Mouse (Mus musculus) intestine, embryonic 15.5 days (tissue): ENCODE data around the gene Kif1bp. TPM values are rescaled to one million over a fixed set of nuclear protein-coding genes. Genes with fewer than 3 reads are reported as not detected.

Experiments
- ATAC-seq: fragments of 200-750 bp; cut with Nextera tagmentation; 2 replicates; pipeline ENCODE4 v1.8.0; 2017; ENCODE audit warnings: moderate TSS enrichment, moderate library complexity
- H3K27ac ChIP-seq: fragments of 300-500 bp; sonication (generic); 2 replicates; pipeline ENCODE4 v1.5.1; 2015; ENCODE audit warnings: mild to moderate bottlenecking, inconsistent platforms
- H3K27me3 ChIP-seq: fragments of 300-500 bp; sonication (generic); replicated peaks from 2 replicates; pipeline ENCODE4 v1.6.1; 2015; ENCODE audit warnings: inconsistent platforms
- H3K36me3 ChIP-seq: fragments of 300-500 bp; sonication (generic); 2 replicates; pipeline ENCODE4 v1.6.1; 2015; ENCODE audit warnings: inconsistent platforms
- H3K4me1 ChIP-seq: fragments of 300-500 bp; sonication (generic); replicated peaks from 2 replicates; pipeline ENCODE4 v1.6.1; 2015; ENCODE audit warnings: inconsistent platforms
- H3K4me2 ChIP-seq: fragments of 300-500 bp; sonication (generic); replicated peaks from 2 replicates; pipeline ENCODE4 v1.6.1; 2015; ENCODE audit warnings: mild to moderate bottlenecking, inconsistent platforms
- H3K4me3 ChIP-seq: fragments of 300-500 bp; sonication (generic); replicated peaks from 2 replicates; pipeline ENCODE4 v1.5.1; 2015; ENCODE audit warnings: inconsistent platforms
- H3K9ac ChIP-seq: fragments of 300-500 bp; sonication (generic); 2 replicates; pipeline ENCODE4 v1.6.1; 2015; ENCODE audit warnings: inconsistent platforms
- H3K9me3 ChIP-seq: fragments of 300-500 bp; sonication (generic); 2 replicates; pipeline ENCODE4 v1.6.1; 2016; ENCODE audit warnings: inconsistent platforms
- WGBS: fragments of 180-500 bp; shearing (Covaris S2); methylation state at CpG from one replicate; pipeline ENCODE4 v1.1.7; 2015; 5-methylcytosine and 5-hydroxymethylcytosine counted together
- polyA plus RNA-seq: library from polyadenylated mRNA; unstranded; fragments of >200 nt; fragmentation: Nextera tagmentation; extraction: Ambion mirVana; gene quantifications from 2 replicates; pipeline ENCODE4 v1.2.1, GENCODE M21; 2015

Gene Kif1bp
- polyA plus RNA-seq, 1 experiment from 2014 or later = 29.7 TPM

DNA sequence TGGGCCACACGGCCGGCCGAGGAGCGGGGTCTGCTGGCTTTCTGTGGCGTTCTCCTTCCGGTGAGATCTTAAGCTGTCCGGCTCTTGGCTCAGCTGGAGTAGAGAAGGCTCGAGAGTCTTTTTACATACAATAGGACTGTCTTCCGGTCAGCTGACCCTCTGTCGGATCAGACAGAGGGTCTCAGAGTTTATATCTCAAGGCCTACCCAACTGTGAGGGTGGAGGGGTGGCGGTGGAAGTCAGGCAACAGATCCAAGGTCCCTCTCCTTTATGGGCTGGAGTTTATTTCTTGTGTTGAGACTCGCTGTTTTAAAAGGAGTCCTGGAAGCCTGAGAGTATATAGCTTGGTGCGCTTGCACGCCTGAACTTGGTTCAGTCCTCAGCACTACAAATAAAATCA lies 50.9 kb downstream of the Kif1bp start, which contains the start of gene Srgn:
Srgn (minus strand) TSS at position 101 of the 400 bp plus-strand sequence.
- no peaks in the 10 kb centered on the region; the same call in 1 of the 2 replicates for H3K4me1 ChIP-seq
- no peak within 1 kb of the TSS for H3K27ac ChIP-seq
- no peak for ATAC-seq
- WGBS = 85% methylated on average over 14 of the region's 14 CpGs
- no peak within 1 kb of the TSS for H3K4me2 ChIP-seq
- no peaks in the 10 kb centered on the region for H3K27me3 ChIP-seq
- H3K4me3 ChIP-seq = no peak within 1 kb of the TSS
- H3K9me3 ChIP-seq = no peaks in the 10 kb centered on the region
- no peaks in the 10 kb centered on the region for H3K36me3 ChIP-seq
- H3K9ac ChIP-seq = no peak within 1 kb of the TSS

DNA sequence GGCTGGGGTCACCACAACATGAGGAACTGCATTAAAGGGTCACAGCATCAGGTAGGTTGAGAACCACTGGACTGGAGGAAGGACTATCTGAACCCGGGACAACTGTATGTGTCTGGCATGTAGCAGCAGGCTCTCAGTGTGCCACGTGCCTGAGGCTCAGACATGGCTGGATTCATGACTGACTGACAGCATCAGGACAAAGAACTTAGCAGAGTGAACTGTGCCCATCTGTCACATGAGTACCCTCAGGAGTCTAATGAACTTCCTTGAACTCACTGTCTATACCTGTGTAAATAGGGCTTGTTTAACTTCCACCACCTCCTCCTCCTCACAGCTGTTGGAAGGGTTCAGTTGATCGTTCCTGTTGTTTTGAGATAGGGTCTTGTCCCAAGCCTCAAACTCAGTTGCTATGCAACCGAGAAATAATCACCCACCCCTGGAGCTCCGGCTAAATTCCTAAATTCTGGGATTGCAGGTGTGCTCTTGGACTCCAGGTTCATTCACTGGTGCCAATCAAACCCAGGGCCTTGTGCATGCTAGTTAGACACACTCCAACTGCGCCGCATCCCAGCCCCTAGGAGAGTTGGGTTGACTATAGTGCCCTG lies 55.8 kb downstream of the Kif1bp start:
- Histone ChIP-seq H3K36me3 (no peaks in the 10 kb centered on the region), H3K4me2 (no peak overlapping the region), H3K27ac (0 out of 2 replicates have a peak overlapping the region, but pooled peaks have one; percentile 22), H3K27me3 (no peaks in the 10 kb centered on the region), H3K4me3 (no peak overlapping the region), H3K9ac (no peak overlapping the region), H3K9me3 (no peaks in the 10 kb centered on the region), H3K4me1 (no peaks in the 10 kb centered on the region; the same call in 1 of the 2 replicates)
- peak; percentile 86 for ATAC-seq
- 63% methylated on average over 7 of the region's 7 CpGs for WGBS

- 0 out of 2 replicates have a peak overlapping the region, but pooled peaks have one; percentile 22 for H3K27ac ChIP-seq
- ATAC-seq = peak; percentile 81
- WGBS = 47% methylated on average over 4 of the region's 4 CpGs
- no peak overlapping the region for H3K4me2 ChIP-seq
- no peaks in the 10 kb centered on the region for H3K27me3 ChIP-seq
- H3K9ac ChIP-seq = no peak overlapping the region
- no peak overlapping the region for H3K4me3 ChIP-seq
- H3K36me3 ChIP-seq = no peaks in the 10 kb centered on the region
- H3K4me1 ChIP-seq = no peaks in the 10 kb centered on the region; the same call in 1 of the 2 replicates
- H3K9me3 ChIP-seq = no peaks in the 10 kb centered on the region
These were observed 56.5 kb downstream of the Kif1bp start for GRCm38 (mm10) chr10:62521763-62522162.

GRCm38 (mm10) chr10:62520911-62521310 lies 57.3 kb downstream of the Kif1bp start:
- WGBS = 58% methylated on average over 2 of the region's 2 CpGs
- Histone ChIP-seq H3K36me3 (no peaks in the 10 kb centered on the region), H3K4me2 (no peak overlapping the region), H3K27ac (no peak overlapping the region), H3K9me3 (no peaks in the 10 kb centered on the region), H3K9ac (no peak overlapping the region), H3K4me1 (no peaks in the 10 kb centered on the region; the same call in 1 of the 2 replicates), H3K27me3 (no peaks in the 10 kb centered on the region), H3K4me3 (no peak overlapping the region)
- ATAC-seq = no peak

- no peak for ATAC-seq
- Histone ChIP-seq H3K36me3 (no peaks in the 10 kb centered on the region), H3K27me3 (no peaks in the 10 kb centered on the region), H3K4me3 (no peak overlapping the region), H3K9ac (no peak overlapping the region), H3K9me3 (no peaks in the 10 kb centered on the region), H3K4me1 (no peaks in the 10 kb centered on the region; the same call in 1 of the 2 replicates), H3K27ac (no peak overlapping the region), H3K4me2 (no peak overlapping the region)
- WGBS = 81% methylated on average over 6 of the region's 6 CpGs
These were observed 60.7 kb downstream of the Kif1bp start for GRCm38 (mm10) chr10:62517511-62517910.

- Histone ChIP-seq H3K4me2 (no peak overlapping the region), H3K9me3 (no peaks in the 10 kb centered on the region), H3K9ac (no peak overlapping the region), H3K4me3 (no peak overlapping the region), H3K27me3 (no peaks in the 10 kb centered on the region), H3K4me1 (no peaks in the 10 kb centered on the region), H3K36me3 (no peaks in the 10 kb centered on the region), H3K27ac (no peak overlapping the region)
- ATAC-seq = no peak
- WGBS = 94% methylated on average over 4 of the region's 4 CpGs
These were observed 65.4 kb downstream of the Kif1bp start for GRCm38 (mm10) chr10:62512855-62513254.

- Histone ChIP-seq H3K4me1 (no peaks in the 10 kb centered on the region), H3K4me3 (no peak overlapping the region), H3K27me3 (no peaks in the 10 kb centered on the region), H3K9ac (no peak overlapping the region), H3K4me2 (no peak overlapping the region), H3K27ac (no peak overlapping the region), H3K36me3 (no peaks in the 10 kb centered on the region), H3K9me3 (no peaks in the 10 kb centered on the region)
- no peak for ATAC-seq
- 73% methylated on average over 6 of the region's 6 CpGs for WGBS
These were observed 66.7 kb downstream of the Kif1bp start for GRCm38 (mm10) chr10:62511528-62511927.

- no peak overlapping the region for H3K9ac ChIP-seq
- no peaks in the 10 kb centered on the region for H3K27me3 ChIP-seq
- no peaks in the 10 kb centered on the region for H3K4me1 ChIP-seq
- H3K9me3 ChIP-seq = no peaks in the 10 kb centered on the region
- WGBS = 60% methylated on average over 11 of the region's 11 CpGs
- H3K4me3 ChIP-seq = no peak overlapping the region
- H3K36me3 ChIP-seq = no peaks in the 10 kb centered on the region
- ATAC-seq = no peak
- no peak overlapping the region for H3K27ac ChIP-seq
- H3K4me2 ChIP-seq = no peak overlapping the region
These were observed 69.1 kb downstream of the Kif1bp start for GRCm38 (mm10) chr10:62509032-62509656.

- 5% methylated on average over 11 of the region's 11 CpGs for WGBS
- no peak overlapping the region for H3K9ac ChIP-seq
- ATAC-seq = 0 out of 2 replicates have a peak, but pooled peaks have one; percentile 22
These were observed 69.8 kb downstream of the Kif1bp start for GRCm38 (mm10) chr10:62508459-62508858.

GRCm38 (mm10) chr10:62507591-62508308 lies 70.5 kb downstream of the Kif1bp start:
- H3K4me2 ChIP-seq = peak overlapping the region; percentile 53
- no peaks in the 10 kb centered on the region for H3K36me3 ChIP-seq
- H3K4me3 ChIP-seq = no peak overlapping the region
- H3K9me3 ChIP-seq = no peaks in the 10 kb centered on the region
- WGBS = 12% methylated on average over 18 of the region's 18 CpGs
- ATAC-seq = no peak
- no peaks in the 10 kb centered on the region for H3K27me3 ChIP-seq
- H3K9ac ChIP-seq = no peak overlapping the region
- no peak overlapping the region for H3K27ac ChIP-seq
- no peaks in the 10 kb centered on the region for H3K4me1 ChIP-seq

More at GRCm38 (mm10) chr10:62508459-62508858, 69.8 kb downstream of the Kif1bp start:
- H3K4me1 ChIP-seq = no peaks in the 10 kb centered on the region
- H3K27me3 ChIP-seq = no peaks in the 10 kb centered on the region
- H3K9me3 ChIP-seq = no peaks in the 10 kb centered on the region
- no peak overlapping the region for H3K27ac ChIP-seq
- peak overlapping the region; percentile 20 for H3K4me3 ChIP-seq
- H3K36me3 ChIP-seq = no peaks in the 10 kb centered on the region
- H3K4me2 ChIP-seq = peak overlapping the region; percentile 53

- 86% methylated on average over 4 of the region's 4 CpGs for WGBS
- H3K9ac ChIP-seq = no peak overlapping the region
- H3K27me3 ChIP-seq = no peaks in the 10 kb centered on the region
- H3K36me3 ChIP-seq = no peaks in the 10 kb centered on the region
- ATAC-seq = no peak
- H3K9me3 ChIP-seq = no peaks in the 10 kb centered on the region
- no peak overlapping the region for H3K4me3 ChIP-seq
- H3K4me1 ChIP-seq = no peaks in the 10 kb centered on the region
- H3K4me2 ChIP-seq = no peak overlapping the region
- no peak overlapping the region for H3K27ac ChIP-seq
These were observed 71.2 kb downstream of the Kif1bp start for GRCm38 (mm10) chr10:62507071-62507470.

DNA sequence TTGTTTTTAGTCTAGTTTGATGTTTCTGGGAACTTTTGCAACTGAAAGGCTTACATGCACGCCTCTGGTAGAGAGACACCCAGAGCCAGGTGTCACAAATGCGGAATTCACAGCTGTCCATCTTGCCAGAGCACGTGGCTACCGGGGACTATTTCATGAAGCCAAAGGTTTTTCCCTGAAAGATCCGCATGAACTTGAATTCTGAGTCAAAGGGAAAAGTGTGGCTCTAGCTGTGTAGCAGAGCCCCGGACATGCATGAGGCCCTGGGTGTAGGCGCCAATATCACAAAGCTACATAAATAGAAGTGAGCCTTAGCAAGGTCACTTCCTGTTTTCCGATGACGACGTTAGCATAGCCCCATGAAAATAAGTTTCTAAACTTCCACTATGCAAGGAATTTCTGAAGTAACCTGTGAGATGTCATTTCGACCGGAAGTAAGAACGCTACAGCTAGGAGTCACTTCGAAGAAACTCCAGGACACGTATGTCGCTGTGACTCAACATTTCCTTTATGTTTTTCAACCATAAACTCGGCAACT lies 72.2 kb downstream of the Kif1bp start:
- Histone ChIP-seq H3K4me2 (no peak overlapping the region), H3K27ac (no peak overlapping the region), H3K36me3 (no peaks in the 10 kb centered on the region), H3K4me3 (no peak overlapping the region), H3K9me3 (no peaks in the 10 kb centered on the region), H3K27me3 (no peaks in the 10 kb centered on the region), H3K9ac (no peak overlapping the region), H3K4me1 (no peaks in the 10 kb centered on the region)
- 73% methylated on average over 17 of the region's 17 CpGs for WGBS
- ATAC-seq = no peak
